Mouse (Mus musculus): ENCODE data around the gene Gsap. TPM values are rescaled to one million over a fixed set of nuclear protein-coding genes. Genes with fewer than 3 reads are reported as not detected.

Gsap gene
- polyA plus RNA-seq (2012; rRNA removed) = 15.6 and 17.7 TPM in 2 replicates

DNA sequence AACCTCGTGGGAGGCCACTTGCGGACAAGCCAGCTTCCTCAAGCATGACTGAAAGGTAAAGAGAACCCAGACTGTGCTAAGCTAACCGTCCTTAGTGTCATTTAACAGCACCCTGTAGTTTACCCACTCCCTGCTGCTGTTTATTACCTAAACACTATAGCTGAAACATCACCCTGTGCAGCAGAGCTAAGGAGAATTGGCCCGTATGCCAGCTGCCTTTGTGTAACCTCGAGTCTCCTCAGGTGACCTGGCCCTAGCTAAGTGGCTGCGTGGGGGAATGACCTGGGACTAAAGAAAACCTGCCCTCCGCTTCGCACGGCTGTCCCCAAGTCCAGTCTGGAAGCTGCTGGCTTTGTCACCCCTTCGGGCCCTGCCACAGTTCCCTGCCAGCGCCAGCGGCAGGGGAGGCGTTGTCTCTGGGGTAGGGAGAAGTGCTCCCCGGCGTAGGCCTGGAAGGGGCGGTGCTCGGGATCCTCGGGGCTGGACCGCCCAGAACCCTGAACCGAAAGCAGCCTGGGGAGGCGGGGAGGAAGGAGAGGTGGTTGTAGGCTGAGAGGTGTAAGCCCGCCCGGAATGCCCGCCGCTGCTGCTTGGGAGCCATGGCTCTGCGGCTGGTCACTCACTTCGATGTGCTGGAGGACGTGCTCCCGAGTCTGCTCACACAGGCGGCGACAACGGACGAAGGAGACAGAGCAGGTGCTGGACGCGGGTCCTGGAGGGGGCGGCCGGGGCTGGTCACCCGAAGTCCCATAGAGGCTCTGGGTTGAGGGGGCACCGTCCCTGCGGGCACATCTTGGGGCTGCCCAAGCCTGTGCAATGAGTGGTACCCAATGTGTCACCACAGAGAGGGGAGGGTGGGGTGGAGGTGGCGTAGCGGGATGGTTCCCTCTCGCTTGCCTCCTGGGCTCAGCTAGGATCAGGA, at the start of gene Gsap:
Gene Gsap, plus strand, starts transcription at position 492 of the 922 bp plus-strand sequence.
- peak in 1 of 2 experiments; percentile 48 for DNase-seq (ENCODE audit: extremely low spot score in 1 of 2, low spot score in 1 of 2)

DNA sequence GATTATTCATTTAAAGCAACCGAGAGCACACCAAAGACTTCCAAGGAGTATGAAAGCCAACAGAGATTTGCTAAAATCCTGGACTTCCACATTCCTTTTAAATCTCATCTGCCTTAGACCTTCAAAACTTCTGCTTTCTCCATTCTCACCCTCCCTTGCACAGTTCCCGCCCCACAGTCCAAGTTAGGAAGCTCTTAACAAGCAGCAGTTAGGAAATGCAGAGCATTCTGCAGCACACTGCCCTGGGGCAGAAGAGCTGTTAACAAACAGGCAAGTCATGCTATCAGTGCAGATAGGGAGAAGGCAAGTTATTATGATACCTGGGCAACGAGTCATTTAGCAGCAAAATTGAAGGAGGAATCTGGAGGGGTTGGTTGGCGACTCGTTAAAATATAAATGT, 49.5 kb upstream of the Gsap start:
- DNase-seq (ENCODE audit: extremely low spot score in 1 of 2, low spot score in 1 of 2) = no peak

DNA sequence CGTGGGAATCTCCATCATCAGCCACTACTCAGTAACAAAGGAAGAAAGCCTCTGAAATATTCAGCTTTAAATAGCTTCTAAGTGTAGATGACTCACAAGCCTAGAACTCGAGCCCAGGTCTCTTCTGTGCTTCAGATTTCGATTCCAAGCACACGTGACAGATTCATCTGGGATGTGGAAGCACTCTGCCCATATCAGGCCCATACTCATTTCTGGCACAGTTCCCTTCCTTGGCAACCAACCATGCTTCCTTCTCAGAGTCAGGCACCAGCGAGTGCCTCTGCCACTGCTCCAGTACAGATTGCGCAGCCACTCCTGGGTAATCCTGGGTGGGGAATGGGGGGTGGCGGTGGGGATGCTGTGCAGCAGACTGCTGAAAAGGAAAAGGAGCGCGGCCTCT, 46.5 kb upstream of the Gsap start:
- peak; percentile 67 to 87 for DNase-seq (ENCODE audit: extremely low spot score in 1 of 2, low spot score in 1 of 2)

DNA sequence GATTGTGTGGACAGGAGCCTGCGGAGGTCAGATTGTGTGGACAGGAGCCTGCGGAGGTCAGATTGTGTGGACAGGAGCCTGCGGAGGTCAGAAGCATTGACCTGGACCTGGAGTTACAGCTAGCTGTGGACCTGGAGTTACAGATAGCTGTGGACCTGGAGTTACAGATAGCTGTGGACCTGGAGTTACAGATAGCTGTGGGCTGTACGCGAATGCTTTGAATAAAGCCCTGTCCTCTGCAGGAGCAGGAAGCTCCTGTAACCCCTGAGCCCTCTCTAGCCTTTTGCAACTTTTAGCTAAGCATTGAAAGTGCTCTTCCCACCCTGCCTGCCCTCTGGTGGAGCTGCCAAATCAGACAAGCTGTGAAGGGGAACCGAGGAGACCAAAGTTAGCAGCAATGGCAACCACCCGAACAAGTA, 44.9 kb upstream of the Gsap start:
- peak in 1 of 2 experiments; percentile 24 for DNase-seq (ENCODE audit: extremely low spot score in 1 of 2, low spot score in 1 of 2)

DNA sequence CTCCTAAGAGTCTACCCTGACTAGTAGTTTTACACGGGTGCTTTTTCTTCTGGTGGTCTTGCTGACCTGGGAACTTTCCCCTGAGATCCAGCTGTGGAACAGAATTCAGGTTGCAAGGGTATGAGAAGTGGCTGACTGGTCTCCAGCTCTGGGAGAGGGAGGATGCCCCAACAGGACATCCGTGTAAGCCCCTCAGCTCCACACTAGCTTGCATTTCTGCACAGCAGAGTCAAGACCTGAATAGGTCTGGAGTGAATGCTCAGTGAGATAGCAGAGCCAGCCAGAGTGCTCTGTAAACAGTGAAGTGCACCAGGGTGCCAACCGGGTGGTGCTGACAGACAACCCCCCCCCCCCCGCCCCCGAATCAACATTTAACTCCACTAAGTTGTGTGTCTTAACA, 44.4 kb upstream of the Gsap start:
- no peak for DNase-seq (ENCODE audit: extremely low spot score in 1 of 2, low spot score in 1 of 2)

DNA sequence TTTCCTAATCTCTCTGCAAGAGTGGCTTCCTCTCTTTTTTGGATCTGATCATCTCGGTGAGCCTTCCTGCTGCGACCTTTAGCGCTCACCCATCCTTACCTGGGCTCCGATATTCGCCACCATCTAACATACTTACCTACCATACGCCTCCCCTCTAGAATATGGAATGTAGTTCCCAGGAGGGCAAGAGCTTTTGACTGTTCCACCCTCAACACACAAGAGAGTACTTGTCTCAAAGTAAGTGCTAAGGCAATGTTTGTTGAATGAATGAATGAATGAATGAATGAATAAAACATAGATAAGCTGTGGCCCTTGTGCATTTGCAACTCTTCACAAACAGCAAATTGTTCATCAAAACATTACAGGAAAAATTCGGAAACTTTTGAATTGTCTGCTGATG, 43.0 kb upstream of the Gsap start:
- no peak for DNase-seq (ENCODE audit: extremely low spot score in 1 of 2, low spot score in 1 of 2)

DNA sequence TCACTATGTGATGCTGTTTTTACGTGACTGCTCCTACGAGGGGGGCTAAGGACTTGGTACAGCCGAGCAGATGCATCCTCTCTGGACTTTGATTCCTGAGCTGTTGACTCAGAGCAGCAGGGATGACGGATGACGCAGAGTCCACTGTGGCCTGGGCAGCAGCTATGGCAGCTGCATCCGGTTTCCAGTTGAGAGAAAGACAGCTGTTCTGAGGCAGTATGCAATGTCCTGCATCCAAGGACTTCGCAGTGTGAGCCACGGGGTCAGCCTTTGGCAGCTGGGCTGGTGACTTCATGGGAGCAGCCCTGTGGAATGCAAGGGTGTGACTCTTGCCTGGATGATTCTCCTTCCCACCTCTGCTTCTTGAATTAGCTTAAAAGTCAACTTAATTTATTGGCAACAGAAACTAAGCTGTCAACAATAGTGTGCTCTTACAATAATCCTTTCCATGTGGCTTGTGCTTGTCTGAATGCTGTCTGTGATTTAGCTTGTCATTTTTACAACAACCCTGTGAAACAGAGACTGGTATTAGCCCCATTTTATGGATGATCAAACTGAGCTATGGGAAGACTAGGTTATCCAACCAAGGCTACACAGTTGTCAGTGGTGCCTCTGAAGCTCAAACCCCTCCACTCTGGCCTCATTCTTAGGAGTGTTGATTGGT, 41.4 kb upstream of the Gsap start:
- DNase-seq (ENCODE audit: extremely low spot score in 1 of 2, low spot score in 1 of 2) = no peak

DNA sequence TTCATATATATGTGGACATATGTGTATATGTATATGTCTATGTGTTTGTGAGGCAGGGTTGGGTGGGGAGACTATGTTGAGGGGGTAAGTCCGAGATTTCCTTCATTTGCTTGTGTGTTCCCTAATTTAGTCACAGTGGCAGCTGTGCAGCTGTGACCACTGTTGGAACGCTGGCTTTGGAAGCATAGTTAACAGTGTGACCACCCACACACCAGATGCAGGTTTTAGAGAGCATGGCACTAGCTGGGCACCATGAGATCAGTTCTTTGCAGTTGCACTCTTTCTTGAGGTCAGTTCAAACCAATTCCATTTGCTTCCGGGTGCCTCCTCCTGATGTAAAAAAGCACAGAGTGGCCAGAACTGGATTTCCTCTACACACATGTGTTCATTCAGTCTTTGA, 37.7 kb upstream of the Gsap start:
- DNase-seq (ENCODE audit: extremely low spot score in 1 of 2, low spot score in 1 of 2) = no peak

DNA sequence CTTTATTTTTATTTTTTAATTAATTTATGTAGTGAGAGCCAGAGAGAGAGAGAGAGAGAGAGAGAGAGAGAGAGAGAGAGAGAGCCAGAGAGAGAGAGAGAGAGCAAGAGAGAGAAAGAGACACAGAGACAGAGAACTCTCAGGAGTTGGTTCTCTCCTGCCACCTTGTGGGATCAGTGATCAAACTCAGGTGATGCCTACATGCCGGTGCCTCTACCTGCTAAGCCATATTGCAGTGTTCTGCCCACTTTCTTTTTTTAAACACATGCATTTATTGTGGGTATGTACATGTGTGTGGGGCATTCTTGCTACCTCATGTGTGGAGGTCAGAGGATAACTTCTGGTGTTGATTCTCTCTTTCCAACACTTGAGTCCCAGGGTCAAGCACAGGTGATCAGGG, 32.4 kb upstream of the Gsap start:
- DNase-seq (ENCODE audit: extremely low spot score in 1 of 2, low spot score in 1 of 2) = no peak

DNA sequence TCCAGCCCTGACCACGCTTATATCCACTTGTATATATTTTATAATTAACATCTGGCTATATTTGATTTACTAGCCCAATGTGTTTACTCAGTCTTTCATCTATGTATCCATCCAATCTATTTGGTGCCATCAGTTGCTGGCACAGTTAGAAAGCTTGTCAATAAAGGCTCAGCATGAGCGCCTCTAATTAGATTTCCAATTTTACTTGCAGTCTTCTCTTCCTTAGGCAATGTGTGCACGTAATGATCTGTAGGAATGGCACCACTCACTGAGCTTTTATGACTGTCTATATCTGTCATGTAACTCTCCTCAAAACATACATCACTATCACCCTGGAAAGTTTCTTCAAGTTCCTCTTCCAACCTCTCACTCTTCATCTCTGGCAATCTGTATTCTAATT, 29.3 kb upstream of the Gsap start:
- DNase-seq (ENCODE audit: extremely low spot score in 1 of 2, low spot score in 1 of 2) = no peak

DNA sequence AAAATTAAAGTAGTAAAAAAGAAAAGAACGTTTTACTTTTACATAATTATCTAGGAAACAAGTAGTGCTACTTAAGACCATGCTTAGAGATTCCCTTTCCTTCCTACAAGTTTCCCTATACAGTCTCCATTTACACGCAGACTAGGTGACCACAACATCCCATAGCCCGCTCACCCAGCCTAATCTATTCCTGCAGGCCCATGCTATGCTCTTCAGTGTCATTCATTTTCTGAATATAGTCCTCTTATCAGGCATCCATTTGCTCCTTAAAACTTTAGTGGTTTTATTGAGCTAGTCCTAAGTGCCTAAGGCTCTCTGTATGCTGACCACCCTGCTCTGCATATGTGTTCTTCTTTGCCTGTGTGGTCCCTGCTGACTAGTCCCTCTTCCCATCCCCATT, 26.5 kb upstream of the Gsap start:
- no peak for DNase-seq (ENCODE audit: extremely low spot score in 1 of 2, low spot score in 1 of 2)

DNA sequence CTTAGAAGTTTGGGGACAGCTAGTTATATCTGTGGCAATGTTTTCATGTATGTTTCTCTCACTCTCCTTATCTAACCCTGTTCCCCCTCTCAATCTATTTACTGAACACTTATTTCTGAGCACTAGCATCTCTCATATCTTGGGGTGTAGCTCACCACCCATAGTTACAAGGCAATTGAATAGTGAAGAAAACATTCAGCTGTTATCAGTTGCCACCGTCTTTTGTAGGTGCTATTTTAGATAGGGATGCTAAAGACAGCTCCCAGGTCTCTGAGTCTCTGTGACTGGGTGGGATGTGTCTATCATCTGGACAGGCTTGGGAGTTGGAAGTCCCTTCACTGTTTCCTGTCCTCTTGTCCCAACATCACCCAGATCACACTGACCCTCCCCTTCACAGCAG, 25.3 kb upstream of the Gsap start:
- DNase-seq (ENCODE audit: extremely low spot score in 1 of 2, low spot score in 1 of 2) = no peak

DNA sequence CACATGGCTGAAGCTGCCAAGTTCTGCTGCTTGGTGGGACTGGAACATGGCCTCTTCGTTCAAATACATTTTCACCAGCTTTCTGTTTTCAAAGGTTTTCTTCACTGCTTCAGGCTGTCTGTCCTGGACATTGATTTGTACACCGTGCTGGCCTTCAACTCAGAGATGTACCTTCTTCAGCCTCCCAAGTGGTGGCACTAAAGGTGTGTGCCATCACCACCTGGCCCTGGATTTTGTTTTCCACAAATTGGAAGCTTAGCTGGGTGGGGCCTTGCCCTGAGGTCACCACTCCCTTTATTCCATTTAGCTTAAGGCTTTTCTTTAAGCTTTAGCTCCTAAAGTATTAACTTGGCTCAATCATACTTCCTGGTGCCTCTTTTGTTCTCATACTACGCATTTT, 22.6 kb upstream of the Gsap start:
- no peak for DNase-seq (ENCODE audit: extremely low spot score in 1 of 2, low spot score in 1 of 2)

DNA sequence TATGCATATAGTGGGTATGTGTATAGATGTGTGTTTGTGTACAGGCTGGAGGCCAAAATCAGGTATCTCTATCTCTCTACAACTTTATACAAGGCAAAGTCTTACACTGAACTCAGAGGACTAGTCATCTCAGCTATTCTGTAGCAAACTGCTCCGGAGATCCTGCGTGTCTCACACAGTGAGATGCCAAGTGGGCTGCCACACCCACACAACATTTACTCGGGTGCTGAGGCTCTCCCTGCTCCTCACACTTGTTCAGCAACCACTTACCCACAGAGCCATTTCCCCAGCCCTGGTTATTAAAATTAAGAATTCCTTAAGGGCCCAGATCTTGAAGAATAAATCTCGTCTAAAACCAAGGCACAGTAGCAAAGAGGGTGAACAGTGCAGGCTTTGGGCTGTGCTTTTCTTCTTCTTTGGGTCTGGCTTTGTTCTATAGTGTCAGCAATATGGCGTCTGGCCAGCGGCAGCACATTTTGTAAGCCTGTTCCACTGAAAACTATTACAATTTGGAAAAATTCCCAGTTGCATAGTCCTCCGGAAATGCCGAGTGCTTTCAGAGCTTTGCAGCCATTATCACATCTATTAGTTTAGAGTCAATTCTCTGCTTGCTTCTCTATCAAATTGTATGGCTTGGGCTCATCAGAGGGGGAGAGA, 17.2 kb upstream of the Gsap start:
- DNase-seq (ENCODE audit: extremely low spot score in 1 of 2, low spot score in 1 of 2) = peak in 1 of 2 experiments; percentile 54

DNA sequence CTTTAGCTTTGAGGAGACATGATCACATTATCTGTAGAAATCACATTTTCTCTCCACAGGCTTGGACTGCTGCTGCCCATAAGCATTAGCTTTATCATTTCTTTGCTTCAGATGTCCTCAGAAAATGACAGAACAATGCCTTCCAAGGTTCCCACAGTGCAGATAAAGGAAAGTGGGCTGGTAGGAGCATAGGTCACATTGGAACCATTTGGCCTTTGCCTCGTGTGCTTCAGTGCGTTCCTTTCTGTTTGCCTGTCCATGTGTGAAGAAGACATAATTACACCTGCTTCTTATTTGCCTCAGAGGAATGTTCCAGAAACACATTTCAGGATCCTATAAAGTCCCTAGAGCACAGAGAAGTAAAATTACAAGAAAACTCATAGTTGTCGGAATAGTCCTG, 16.7 kb upstream of the Gsap start:
- no peak for DNase-seq (ENCODE audit: extremely low spot score in 1 of 2, low spot score in 1 of 2)

DNA sequence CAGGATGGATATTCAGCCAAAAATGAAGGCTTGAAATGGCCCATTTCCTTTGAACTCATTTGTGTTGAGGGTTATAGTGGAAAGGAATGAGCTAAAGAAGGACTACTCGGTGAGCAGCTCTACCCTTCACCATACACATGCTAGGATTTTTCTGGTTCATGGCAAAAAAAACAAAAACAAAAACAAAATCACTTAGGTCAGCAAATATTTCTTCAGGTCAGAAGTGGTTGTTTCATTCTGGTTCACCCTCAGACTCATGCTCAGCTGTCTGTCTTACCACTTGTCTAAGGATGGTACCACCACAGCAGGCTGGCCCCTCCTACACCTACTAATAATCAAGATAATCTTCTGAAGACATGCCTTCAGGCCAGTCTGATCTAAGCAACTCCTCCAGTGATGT, 16.2 kb upstream of the Gsap start:
- no peak for DNase-seq (ENCODE audit: extremely low spot score in 1 of 2, low spot score in 1 of 2)

DNA sequence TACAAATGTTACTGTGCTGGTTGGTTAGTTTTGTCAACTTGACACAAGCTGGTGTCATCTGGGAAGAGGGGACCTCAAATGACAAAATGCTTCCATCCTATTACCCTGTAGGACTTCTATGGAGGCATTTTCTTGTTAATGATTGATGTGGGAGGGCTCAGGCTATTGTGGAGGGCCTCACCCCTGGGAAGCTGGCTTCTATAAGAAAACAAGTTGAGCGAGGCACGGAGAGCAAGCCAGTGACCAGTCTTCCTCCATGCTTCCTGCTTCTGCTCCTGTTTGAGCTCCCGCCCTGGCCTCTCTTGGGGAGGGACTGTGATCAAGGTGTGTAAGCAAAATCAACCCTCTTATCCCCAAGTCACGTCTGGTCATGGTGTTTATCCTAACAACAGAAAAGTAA, 15.6 kb upstream of the Gsap start:
- DNase-seq (ENCODE audit: extremely low spot score in 1 of 2, low spot score in 1 of 2) = no peak

DNA sequence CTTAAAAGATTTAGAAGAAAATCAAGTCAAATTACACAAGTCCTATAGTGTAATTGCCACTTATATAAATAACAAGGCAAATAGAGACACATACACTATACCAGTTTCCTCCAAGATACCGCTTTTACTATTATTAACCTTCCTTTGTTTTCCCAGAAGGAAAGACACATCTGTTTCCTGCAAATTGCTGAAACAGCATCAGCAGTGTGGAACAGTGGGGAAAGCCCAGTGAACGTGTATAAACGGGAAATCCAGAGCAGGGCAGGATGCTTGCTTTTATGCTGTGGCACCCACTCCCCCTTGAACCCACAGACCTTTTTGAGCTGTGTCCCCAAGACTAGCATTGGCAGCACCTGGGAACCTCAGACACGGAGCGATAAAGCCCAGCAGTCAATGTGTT, 15.2 kb upstream of the Gsap start:
- DNase-seq (ENCODE audit: extremely low spot score in 1 of 2, low spot score in 1 of 2) = no peak

DNA sequence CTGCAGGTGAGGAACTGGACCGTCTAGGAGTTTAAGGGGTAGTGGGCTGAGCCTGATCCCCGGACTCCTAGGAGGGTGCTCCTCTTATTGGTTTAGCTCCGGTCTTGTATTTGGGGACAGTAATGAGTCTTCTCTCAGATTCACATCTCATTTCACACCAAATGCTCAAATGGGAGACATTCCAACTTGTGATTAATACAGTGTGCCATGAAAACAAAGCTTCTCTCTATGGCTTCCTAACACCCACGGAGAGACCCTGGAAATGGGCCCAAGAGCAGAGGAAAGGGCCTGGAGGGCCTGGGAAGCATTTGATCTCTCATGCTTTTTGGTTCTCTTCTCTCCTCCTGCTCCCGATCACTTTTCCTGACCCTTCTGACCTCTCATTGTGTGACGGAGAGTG, 14.7 kb upstream of the Gsap start:
- no peak for DNase-seq (ENCODE audit: extremely low spot score in 1 of 2, low spot score in 1 of 2)

DNA sequence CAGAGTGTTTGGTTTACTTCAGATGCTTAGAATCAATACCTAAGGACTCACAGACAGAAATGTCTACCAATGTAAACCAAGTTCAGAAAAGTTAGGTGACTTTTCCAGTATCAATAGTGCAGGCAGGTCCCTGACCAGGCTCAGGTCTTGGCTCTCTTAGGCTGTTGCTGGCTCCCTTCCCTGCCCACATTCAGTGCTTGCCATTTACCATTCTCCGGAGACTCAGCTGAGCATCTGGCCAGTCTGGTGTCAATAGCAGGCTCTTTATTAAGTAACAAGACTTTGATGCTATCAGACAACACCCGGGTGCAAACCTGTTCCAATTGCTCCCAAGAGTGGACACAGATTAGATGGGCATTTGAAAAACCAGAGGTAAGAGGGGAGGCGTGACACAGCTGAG, 13.7 kb upstream of the Gsap start:
- no peak for DNase-seq (ENCODE audit: extremely low spot score in 1 of 2, low spot score in 1 of 2)

Data from frontal cortex, adult 2 months (tissue).